10 mouse cellular contexts compared by ENCODE assay signal in the genomic region with DNA sequence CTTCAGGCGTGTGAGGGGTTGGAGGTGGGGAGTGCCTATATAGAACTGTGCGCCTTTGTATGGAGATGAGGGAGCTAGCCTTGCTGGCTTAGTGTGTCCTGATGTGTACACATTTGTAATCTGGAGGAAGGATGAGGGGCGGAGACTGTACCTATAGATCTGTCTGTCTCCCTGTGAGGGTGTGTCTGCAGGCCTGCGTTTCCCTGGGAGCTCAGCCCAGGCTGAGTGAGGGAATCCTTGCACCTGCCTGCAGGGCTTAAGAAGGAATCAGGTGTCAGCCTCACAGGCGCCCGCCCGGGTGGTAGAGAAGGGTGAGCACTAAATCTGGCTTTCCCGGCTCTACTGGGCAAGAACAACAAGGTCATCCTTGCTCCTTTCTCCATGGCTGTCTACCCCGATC. TPM values are rescaled to one million over a fixed set of nuclear protein-coding genes. Genes with fewer than 3 reads are reported as not detected.
DNase-seq lines count a peak whose midpoint lies in the region; ATAC-seq and TF ChIP-seq lines count a peak whose summit lies in the region.
"Had no signal": no experiment of that assay in that cellular context is flagged by ENCODE, and none has a peak within 500 bp of the region (broad histone marks: within the 10 kb centered on the region; RNA-seq: fewer than 3 reads in every experiment).

No protein-coding gene starts in this region.

- no peak for ATAC-seq in lung, embryonic 16.5 days (ENCODE audit: low read depth)
- peak; percentile 61 for ATAC-seq in intestine, embryonic 15.5 days

- TF ChIP-seq POLR2A in thymus, adult 2 months (IDR thresholded peaks at IDR 0.05; ENCODE audit: control insufficient read depth, extremely low read depth, insufficient read depth, low read length, poor library complexity), result no peak

- peaks cover 44% of the 10 kb centered on the region for H3K4me1 ChIP-seq in heart, embryonic 10.5 days
- H3K4me1 ChIP-seq in lung, embryonic 16.5 days (replicated peaks; ENCODE audit: control insufficient read depth, insufficient read depth, low read length), result peaks cover 31% of the 10 kb centered on the region
- H3K4me1 ChIP-seq in intestine, embryonic 15.5 days (replicated peaks), result peaks cover 17% of the 10 kb centered on the region
- H3K4me1 ChIP-seq in thymus, adult 2 months (replicated peaks; ENCODE audit: control insufficient read depth, insufficient read depth, low read length), result no peaks in the 10 kb centered on the region

- 0 out of 2 replicates have a peak, but pooled peaks cover 13% of the 10 kb centered on the region for H3K36me3 ChIP-seq in heart, embryonic 10.5 days
- H3K36me3 ChIP-seq in lung, embryonic 16.5 days (ENCODE audit: control insufficient read depth, insufficient read depth, low read length), result 0 out of 2 replicates have a peak, but pooled peaks cover 2% of the 10 kb centered on the region
- H3K36me3 ChIP-seq in intestine, embryonic 15.5 days, result no peaks in the 10 kb centered on the region
- H3K36me3 ChIP-seq in thymus, adult 2 months (ENCODE audit: control insufficient read depth, insufficient read depth, low read length), result no peaks in the 10 kb centered on the region

- DNase-seq in heart, embryonic 10.5 days (ENCODE audit: low spot score), result no peak
- DNase-seq in heart, adult 9 months (ENCODE audit: low spot score in 2 of 2), result no peak
- no peak for DNase-seq in lung, postnatal 36 days
- no peak for DNase-seq in thymus, postnatal 14 days
- no peak for DNase-seq in thymus, adult 2 months
- no peak for DNase-seq in right cerebral cortex, postnatal 10 days (ENCODE audit: low spot score in 2 of 2)
- DNase-seq: cerebellum, adult 11-12 months had no signal

- 62% methylated on average over 9 of the region's 9 CpGs for whole genome bisulfite sequencing in heart, embryonic 10.5 days
- 52% methylated on average over 9 of the region's 9 CpGs for WGBS in lung, embryonic 16.5 days
- 48% methylated on average over 9 of the region's 9 CpGs for WGBS in intestine, embryonic 15.5 days
- 94% methylated on average over 9 of the region's 9 CpGs for WGBS in thymus, adult 2 months

- H3K4me3 ChIP-seq in heart, embryonic 10.5 days, result no peak overlapping the region
- no peak overlapping the region for H3K4me3 ChIP-seq in lung, embryonic 16.5 days (ENCODE audit: low read length)
- H3K4me3 ChIP-seq in intestine, embryonic 15.5 days (replicated peaks), result no peak overlapping the region
- H3K4me3 ChIP-seq in thymus, adult 2 months (ENCODE audit: control insufficient read depth, insufficient read depth, low read length), result no peak overlapping the region

- no peak for TF ChIP-seq CTCF in thymus, adult 2 months (IDR thresholded peaks at IDR 0.05; ENCODE audit: borderline replicate concordance, control insufficient read depth, extremely low read depth, insufficient read depth, low read length, poor library complexity)

- H3K9ac ChIP-seq in lung, embryonic 16.5 days (ENCODE audit: low read length), result peak overlapping the region; percentile 24; the same call in 1 of the 2 replicates
- 0 out of 2 replicates have a peak overlapping the region, but pooled peaks have one; percentile 6 for H3K9ac ChIP-seq in intestine, embryonic 15.5 days

- no peaks in the 10 kb centered on the region for H3K27me3 ChIP-seq in heart, embryonic 10.5 days (ENCODE audit: insufficient read depth, poor library complexity, severe bottlenecking)
- H3K27me3 ChIP-seq in lung, embryonic 16.5 days (ENCODE audit: control insufficient read depth, insufficient read depth, low read depth, low read length), result no peaks in the 10 kb centered on the region
- H3K27me3 ChIP-seq in intestine, embryonic 15.5 days (replicated peaks), result no peaks in the 10 kb centered on the region
- H3K27me3 ChIP-seq in thymus, adult 2 months (ENCODE audit: control insufficient read depth, insufficient read depth, low read length), result no peaks in the 10 kb centered on the region

- H3K27ac ChIP-seq in heart, embryonic 10.5 days, result peak overlapping the region; percentile 75; the same call in 1 of the 2 replicates
- peak overlapping the region; percentile 82 for H3K27ac ChIP-seq in lung, embryonic 16.5 days (ENCODE audit: low read length)
- 0 out of 2 replicates have a peak overlapping the region, but pooled peaks have one; percentile 34 for H3K27ac ChIP-seq in intestine, embryonic 15.5 days
- H3K27ac ChIP-seq in thymus, adult 2 months (ENCODE audit: control insufficient read depth, insufficient read depth, low read length), result no peak overlapping the region
- H3K27ac ChIP-seq: macrophage had no signal

- no peak overlapping the region for H3K4me2 ChIP-seq in lung, embryonic 16.5 days (ENCODE audit: low read depth, low read length)
- H3K4me2 ChIP-seq in intestine, embryonic 15.5 days (replicated peaks), result peak overlapping the region; percentile 30; the same call in 1 of the 2 replicates

- no peaks in the 10 kb centered on the region for H3K9me3 ChIP-seq in heart, embryonic 10.5 days
- H3K9me3 ChIP-seq in lung, embryonic 16.5 days (ENCODE audit: control insufficient read depth, low read length), result no peaks in the 10 kb centered on the region
- H3K9me3 ChIP-seq in intestine, embryonic 15.5 days, result no peaks in the 10 kb centered on the region

RNA-seq across cellular contexts. Expression of a gene that starts 0.8 kb away (rescaled TPM):
- polyA plus RNA-seq in heart, embryonic 10.5 days (2016; fragmentation: Nextera tagmentation; extraction: Ambion mirVana), result 0.90 and 0.99 TPM in 2 replicates
- polyA plus RNA-seq in lung, embryonic 16.5 days (2015; fragmentation: Nextera tagmentation; extraction: Ambion mirVana), result 9.9 and 12.6 TPM in 2 replicates
- 8.1 and 8.3 TPM in 2 replicates for polyA plus RNA-seq in intestine, embryonic 15.5 days (2015; fragmentation: Nextera tagmentation; extraction: Ambion mirVana)
- polyA plus RNA-seq in thymus, adult 2 months (2012; rRNA removed), result 3.1 TPM in 2 replicates
- polyA plus RNA-seq: macrophage had no signal

RNA-seq across cellular contexts. Expression of a gene that starts 6.5 kb away (rescaled TPM):
- 0.40 TPM in 1 of 2 replicates, not detected in the other for polyA plus RNA-seq in heart, embryonic 10.5 days (2016; fragmentation: Nextera tagmentation; extraction: Ambion mirVana)
- 0.59 and 3.7 TPM in 2 replicates for polyA plus RNA-seq in lung, embryonic 16.5 days (2015; fragmentation: Nextera tagmentation; extraction: Ambion mirVana)
- 1.1 and 2.6 TPM in 2 replicates for polyA plus RNA-seq in intestine, embryonic 15.5 days (2015; fragmentation: Nextera tagmentation; extraction: Ambion mirVana)
- 1.4 and 3.6 TPM in 2 replicates for polyA plus RNA-seq in thymus, adult 2 months (2012; rRNA removed)
- polyA plus RNA-seq: macrophage had no signal

RNA-seq across cellular contexts. Expression of a gene that starts 43.8 kb away (rescaled TPM):
- polyA plus RNA-seq in heart, embryonic 10.5 days (2016; fragmentation: Nextera tagmentation; extraction: Ambion mirVana), result 0.64 and 5.0 TPM in 2 replicates
- 0.98 and 8.5 TPM in 2 replicates for polyA plus RNA-seq in lung, embryonic 16.5 days (2015; fragmentation: Nextera tagmentation; extraction: Ambion mirVana)
- 3.2 and 5.1 TPM in 2 replicates for polyA plus RNA-seq in intestine, embryonic 15.5 days (2015; fragmentation: Nextera tagmentation; extraction: Ambion mirVana)
- 0.19 and 0.66 TPM in 2 replicates for polyA plus RNA-seq in thymus, adult 2 months (2012; rRNA removed)
- polyA plus RNA-seq: macrophage had no signal

RNA-seq across cellular contexts. Expression of a gene that starts 54.4 kb away (rescaled TPM):
- polyA plus RNA-seq in heart, embryonic 10.5 days (2016; fragmentation: Nextera tagmentation; extraction: Ambion mirVana), result 18.3 and 25.1 TPM in 2 replicates
- 27.0 and 38.3 TPM in 2 replicates for polyA plus RNA-seq in lung, embryonic 16.5 days (2015; fragmentation: Nextera tagmentation; extraction: Ambion mirVana)
- 22.0 and 22.2 TPM in 2 replicates for polyA plus RNA-seq in intestine, embryonic 15.5 days (2015; fragmentation: Nextera tagmentation; extraction: Ambion mirVana)
- polyA plus RNA-seq in thymus, adult 2 months (2012; rRNA removed), result 20.1 and 27.6 TPM in 2 replicates
